Mouse (Mus musculus) C2C12 (cell line): Measurements from ENCODE around the gene Gm20388.

ENCODE experiments used
- CEBPB ChIP-seq: IDR thresholded peaks from one replicate; pipeline ENCODE4 v1.6.1; 2011; ENCODE audit warnings: low read depth, mild to moderate bottlenecking, control low read depth, moderate library complexity
- CTCF ChIP-seq: IDR thresholded peaks from one replicate; pipeline ENCODE4 v1.5.1; 2011; ENCODE audit not compliant: control insufficient read depth, insufficient read depth, insufficient read length
- FOSL1 ChIP-seq: IDR thresholded peaks from one replicate; pipeline ENCODE4 v1.8.0; 2011; ENCODE audit warnings: mild to moderate bottlenecking, low read length; ENCODE audit not compliant: poor library complexity, insufficient read depth, severe bottlenecking
- MAX ChIP-seq: IDR thresholded peaks from one replicate; pipeline ENCODE4 v1.6.1; 2011; ENCODE audit warnings: mild to moderate bottlenecking, control low read depth
- MYOG ChIP-seq: IDR thresholded peaks from one replicate; pipeline ENCODE4 v1.6.1; 2011; ENCODE audit not compliant: control insufficient read depth, insufficient read length; ENCODE audit errors: extremely low read depth
- USF1 ChIP-seq: IDR thresholded peaks from one replicate; pipeline ENCODE4 v1.6.1; 2011; ENCODE audit warnings: low read depth, mild to moderate bottlenecking, control low read depth, moderate library complexity

DNA sequence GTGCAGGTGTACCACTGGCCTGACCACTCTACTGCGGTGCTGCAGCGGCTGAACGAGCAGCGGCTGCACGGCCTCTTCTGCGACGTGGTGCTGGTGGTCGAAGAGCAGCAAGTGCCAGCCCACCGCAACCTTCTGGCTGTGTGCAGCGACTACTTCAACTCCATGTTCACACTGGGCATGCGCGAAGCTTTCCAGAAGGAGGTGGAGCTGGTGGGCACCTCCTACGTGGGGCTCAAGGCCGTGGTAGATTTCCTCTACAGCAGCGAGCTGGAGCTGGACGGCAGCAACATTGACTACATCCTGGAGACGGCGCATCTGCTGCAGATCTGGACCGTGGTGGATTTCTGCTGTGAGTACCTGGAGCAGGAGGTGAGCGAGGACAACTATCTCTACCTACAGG lies 41.0 kb upstream of the Gm20388 start:
- TF ChIP-seq CTCF (no peak), FOSL1 (no peak), MAX (no peak), MYOG (no peak), CEBPB (no peak), USF1 (no peak)
